Mouse (Mus musculus): ENCODE data around the gene Spata31d1d. TPM values are rescaled to one million over a fixed set of nuclear protein-coding genes. Genes with fewer than 3 reads are reported as not detected.

Spata31d1d gene
- total and polyA plus RNA-seq, 3 experiments: not detected

DNA sequence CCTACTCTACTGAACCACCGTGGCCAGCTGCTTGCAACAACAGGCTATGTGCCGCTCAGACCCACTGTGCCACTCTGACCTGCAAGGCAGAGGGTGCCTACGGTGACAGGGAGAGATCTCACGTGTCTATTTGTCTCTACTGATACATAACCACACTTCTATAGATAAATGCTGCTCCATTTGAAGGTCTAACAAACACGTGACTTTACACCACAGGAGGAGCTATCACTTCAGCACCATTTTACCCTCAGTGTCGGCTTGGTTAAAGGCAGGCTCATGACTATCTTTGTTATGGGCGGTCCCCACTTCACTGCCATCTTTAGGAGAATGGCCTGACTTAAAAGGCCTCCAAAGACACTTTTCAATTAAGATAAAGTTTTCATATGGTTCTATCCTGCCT lies 48.9 kb downstream of the Spata31d1d start:
- Histone ChIP-seq H3K79me2 (replicated peaks; ENCODE audit: control insufficient read depth, extremely low read depth, insufficient read depth, poor library complexity, severe bottlenecking) (no peaks in the 10 kb centered on the region), H3K36me3 (replicated peaks in 1 of 2; ENCODE audit: control insufficient read depth in 1 of 2, insufficient read depth in 1 of 2, low read length in 1 of 2) (no peaks in the 10 kb centered on the region), H3K4me1 (ENCODE audit: control insufficient read depth in 1 of 2, insufficient read depth in 2 of 2) (peaks cover 2 to 4% of the 10 kb centered on the region in 2 experiments; a peak in 3 of 4 replicates), H3K27ac (ENCODE audit: insufficient read depth, low read depth) (no peak overlapping the region), H3K4me3 (replicated peaks in 1 of 3; ENCODE audit: low read depth in 2 of 3, low read length in 2 of 3, poor library complexity in 1 of 3) (no peak overlapping the region), H3K4me2 (ENCODE audit: insufficient read depth, low read depth, poor library complexity, severe bottlenecking) (no peak overlapping the region), H3K9me3 (replicated peaks; ENCODE audit: low read length) (no peaks in the 10 kb centered on the region), H3K27me3 (replicated peaks) (no peaks in the 10 kb centered on the region), H3K9ac (ENCODE audit: insufficient read depth, low read depth) (no peak overlapping the region)
- in situ Hi-C loops (cut with MboI; ENCODE audit: low pct_ligation_motif_present, low pct_unique_long_range_greater_than_20kb, low sequenced_read_pairs): no loop called here
- dilution Hi-C loops (cut with MboI; ENCODE audit: extremely low pct_ligation_motif_present, extremely low pct_unique_long_range_greater_than_20kb, low sequenced_read_pairs): no loop called here
- TF ChIP-seq BHLHE40 (IDR thresholded peaks at IDR 0.05; ENCODE audit: low read depth, low read length): peak; percentile 46
- no peak for TF ChIP-seq ZC3H11A (IDR thresholded peaks at IDR 0.05; ENCODE audit: low read depth, low read length)
- no peak for DNase-seq (ENCODE audit: extremely low read depth)

DNA sequence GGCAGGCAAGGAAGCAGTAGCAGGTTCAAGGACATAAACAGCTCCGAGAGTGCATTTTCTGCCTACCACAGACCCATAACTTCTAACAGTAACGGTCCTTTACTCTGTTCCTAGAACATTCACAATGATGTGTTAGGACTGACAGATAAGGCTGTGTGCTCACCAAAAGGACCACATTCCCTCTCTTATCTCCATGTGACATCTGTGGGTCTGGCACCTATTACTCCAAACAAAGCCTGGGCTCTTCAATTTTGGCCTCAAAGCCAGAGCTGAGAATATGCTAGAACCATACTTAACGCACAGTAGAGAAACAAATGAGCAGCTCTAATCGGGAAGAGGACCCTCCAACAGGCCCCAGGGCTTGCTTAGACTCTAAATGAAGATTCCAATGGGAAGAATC lies 51.6 kb downstream of the Spata31d1d start:
- Histone ChIP-seq H3K27me3 (replicated peaks) (no peaks in the 10 kb centered on the region), H3K36me3 (replicated peaks in 1 of 2; ENCODE audit: control insufficient read depth in 1 of 2, insufficient read depth in 1 of 2, low read length in 1 of 2) (no peaks in the 10 kb centered on the region), H3K27ac (ENCODE audit: insufficient read depth, low read depth) (no peak overlapping the region), H3K4me2 (ENCODE audit: insufficient read depth, low read depth, poor library complexity, severe bottlenecking) (no peak overlapping the region), H3K4me3 (replicated peaks in 1 of 3; ENCODE audit: low read depth in 2 of 3, low read length in 2 of 3, poor library complexity in 1 of 3) (no peak overlapping the region), H3K9ac (ENCODE audit: insufficient read depth, low read depth) (no peak overlapping the region), H3K79me2 (replicated peaks; ENCODE audit: control insufficient read depth, extremely low read depth, insufficient read depth, poor library complexity, severe bottlenecking) (no peaks in the 10 kb centered on the region), H3K9me3 (replicated peaks; ENCODE audit: low read length) (no peaks in the 10 kb centered on the region), H3K4me1 (ENCODE audit: control insufficient read depth in 1 of 2, insufficient read depth in 2 of 2) (peaks cover 2 to 5% of the 10 kb centered on the region in 2 experiments; a peak in 3 of 4 replicates)
- no peak for DNase-seq (ENCODE audit: extremely low read depth)
- in situ Hi-C loops (cut with MboI; ENCODE audit: low pct_ligation_motif_present, low pct_unique_long_range_greater_than_20kb, low sequenced_read_pairs): no loop called here
- TF ChIP-seq CHD2 (IDR thresholded peaks at IDR 0.05; ENCODE audit: low read length) (no peak), RAD21 (IDR thresholded peaks at IDR 0.05; ENCODE audit: low read depth, low read length) (no peak), MAX (IDR thresholded peaks at IDR 0.05; ENCODE audit: low read length) (no peak), MYC (IDR thresholded peaks at IDR 0.05; ENCODE audit: low read depth, low read length) (no peak), ETS1 (conservative IDR thresholded peaks at IDR 0.05; ENCODE audit: low read depth, low read length) (no peak), RCOR1 (conservative IDR thresholded peaks at IDR 0.05; ENCODE audit: low read depth, low read length) (no peak), SMC3 (IDR thresholded peaks at IDR 0.05; ENCODE audit: low read depth, low read length) (no peak), USF1 (IDR thresholded peaks at IDR 0.05; ENCODE audit: low read depth, low read length) (no peak), CHD1 (IDR thresholded peaks at IDR 0.05; ENCODE audit: low read depth, low read length) (no peak), NELFE (IDR thresholded peaks at IDR 0.05; ENCODE audit: low read depth, low read length) (no peak), ZKSCAN1 (IDR thresholded peaks at IDR 0.05; ENCODE audit: borderline replicate concordance, low read depth, low read length) (no peak), POLR2AphosphoS2 (IDR thresholded peaks at IDR 0.05; ENCODE audit: low read depth, low read length) (no peak), HCFC1 (IDR thresholded peaks at IDR 0.05; ENCODE audit: low read depth, low read length) (no peak), USF2 (conservative IDR thresholded peaks at IDR 0.05; ENCODE audit: low read depth, low read length) (no peak), NRF1 (IDR thresholded peaks at IDR 0.05; ENCODE audit: low read depth, low read length) (no peak), GABPA (IDR thresholded peaks at IDR 0.05; ENCODE audit: insufficient replicate concordance, low read depth, low read length) (no peak), JUND (conservative IDR thresholded peaks at IDR 0.05; ENCODE audit: low read depth, low read length) (no peak)
- dilution Hi-C loops (cut with MboI; ENCODE audit: extremely low pct_ligation_motif_present, extremely low pct_unique_long_range_greater_than_20kb, low sequenced_read_pairs): no loop called here
